Mouse (Mus musculus) lung, embryonic 14.5 days (tissue): Measurements from ENCODE around the gene Fam196b. TPM values are rescaled to one million over a fixed set of nuclear protein-coding genes. Genes with fewer than 3 reads are reported as not detected.

Source experiments
- ATAC-seq: fragments of 200-750 bp; cut with Nextera tagmentation; 2 replicates; pipeline ENCODE4 v1.8.0; 2017; ENCODE audit warnings: mild to moderate bottlenecking, moderate TSS enrichment, moderate library complexity; ENCODE audit not compliant: insufficient read depth
- DNase-seq: peaks from one replicate; pipeline ENCODE4 v3.0.0-alpha.2; 2015
- H3K27ac ChIP-seq: fragments of 300-500 bp; sonication (generic); 2 replicates; pipeline ENCODE4 v1.5.1; 2014; ENCODE audit warnings: low read depth, mild to moderate bottlenecking, moderate library complexity
- H3K27me3 ChIP-seq: fragments of 300-500 bp; sonication (generic); 2 replicates; pipeline ENCODE4 v1.6.1; 2014; ENCODE audit warnings: low read length, control low read depth; ENCODE audit not compliant: insufficient read depth
- H3K36me3 ChIP-seq: fragments of 300-500 bp; sonication (generic); 2 replicates; pipeline ENCODE4 v1.6.1; 2014; ENCODE audit warnings: control low read depth; ENCODE audit not compliant: insufficient read depth
- H3K4me1 ChIP-seq: fragments of 300-500 bp; sonication (generic); 2 replicates; pipeline ENCODE4 v1.6.1; 2014; ENCODE audit warnings: antibody characterized with exemption, control low read depth; ENCODE audit not compliant: insufficient read depth
- H3K4me2 ChIP-seq: fragments of 300-500 bp; sonication (generic); 2 replicates; pipeline ENCODE4 v1.6.1; 2014; ENCODE audit warnings: mild to moderate bottlenecking
- H3K4me3 ChIP-seq: fragments of 300-500 bp; sonication (generic); 2 replicates; pipeline ENCODE4 v1.5.1; 2014; ENCODE audit warnings: low read depth, low read length
- H3K9ac ChIP-seq: fragments of 300-500 bp; sonication (generic); 2 replicates; pipeline ENCODE4 v1.6.1; 2014
- H3K9me3 ChIP-seq: fragments of 300-500 bp; sonication (generic); 2 replicates; pipeline ENCODE4 v1.6.1; 2016; ENCODE audit warnings: low read depth, low read length, control low read depth
- CTCF ChIP-seq: IDR thresholded peaks from 2 replicates; pipeline ENCODE4 v1.5.1; 2016; ENCODE audit warnings: antibody characterized with exemption, low read depth
- WGBS: fragments of 180-500 bp; shearing (Covaris S2); extraction: QIAGEN DNeasy Blood & Tissue Kit; methylation state at CpG from one replicate; pipeline ENCODE4 v1.1.7; 2014; 5-methylcytosine and 5-hydroxymethylcytosine counted together
- polyA plus RNA-seq: library from polyadenylated mRNA; unstranded; fragments of >200 nt; fragmentation: Nextera tagmentation; extraction: Ambion mirVana; gene quantifications from 2 replicates; pipeline ENCODE4 v1.2.1, GENCODE M21; 2014

Fam196b gene
- polyA plus RNA-seq, 1 experiment from 2014 or later: not detected

DNA sequence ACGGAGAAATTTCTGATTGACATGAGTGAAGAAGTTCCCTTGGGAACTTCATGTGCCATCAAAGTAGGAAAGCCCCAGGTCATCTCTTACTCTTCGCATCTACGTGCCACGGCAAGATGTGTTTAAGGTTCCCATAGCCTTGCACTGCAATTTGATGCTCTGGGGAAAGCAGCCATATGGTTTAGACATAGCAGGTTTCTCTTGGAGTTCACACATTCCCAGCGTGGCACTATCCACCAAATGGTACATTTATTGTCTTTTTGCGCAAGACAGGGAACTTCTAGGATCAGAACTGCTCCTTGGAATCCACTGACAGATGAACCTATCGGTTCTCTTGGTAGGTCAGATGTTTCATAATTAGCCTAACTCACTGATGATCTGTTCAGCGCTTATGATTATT is 86.7 kb downstream of the Fam196b start:
- Histone ChIP-seq H3K4me3 (no peak overlapping the region), H3K9me3 (no peaks in the 10 kb centered on the region), H3K4me2 (no peak overlapping the region), H3K36me3 (no peaks in the 10 kb centered on the region), H3K9ac (no peak overlapping the region), H3K4me1 (no peaks in the 10 kb centered on the region), H3K27me3 (no peaks in the 10 kb centered on the region), H3K27ac (no peak overlapping the region)
- ATAC-seq (no peak), DNase-seq (no peak)
- TF ChIP-seq CTCF: no peak
- 85% methylated on average over 8 of the region's 8 CpGs for WGBS

DNA sequence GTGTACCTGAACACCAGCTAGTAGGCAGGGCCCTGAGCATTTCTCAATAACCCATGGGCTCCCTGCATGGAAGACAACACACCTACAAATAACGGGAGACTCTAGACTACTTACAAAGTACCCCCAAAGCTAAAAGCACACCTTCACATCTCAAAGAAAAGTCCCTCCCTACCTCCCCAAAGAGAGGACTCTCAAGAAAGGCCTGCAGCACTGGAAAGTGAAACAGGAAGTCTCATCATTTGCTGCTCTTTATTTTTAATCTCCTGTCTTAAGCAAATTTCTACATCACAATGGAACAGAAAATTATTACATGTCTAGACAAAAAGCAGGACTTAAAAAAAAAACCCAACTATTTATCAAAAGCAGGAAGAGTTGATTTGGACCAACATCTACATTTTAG is 90.7 kb downstream of the Fam196b start:
- no peak overlapping the region for H3K4me3 ChIP-seq
- no peak overlapping the region for H3K9ac ChIP-seq
- no peaks in the 10 kb centered on the region for H3K4me1 ChIP-seq
- 88% methylated on average over 1 of the region's 1 CpGs for WGBS
- no peaks in the 10 kb centered on the region for H3K9me3 ChIP-seq
- DNase-seq (no peak), ATAC-seq (no peak)
- H3K4me2 ChIP-seq: no peak overlapping the region
- H3K27me3 ChIP-seq: no peaks in the 10 kb centered on the region
- TF ChIP-seq CTCF: no peak
- no peak overlapping the region for H3K27ac ChIP-seq
- H3K36me3 ChIP-seq: no peaks in the 10 kb centered on the region

DNA sequence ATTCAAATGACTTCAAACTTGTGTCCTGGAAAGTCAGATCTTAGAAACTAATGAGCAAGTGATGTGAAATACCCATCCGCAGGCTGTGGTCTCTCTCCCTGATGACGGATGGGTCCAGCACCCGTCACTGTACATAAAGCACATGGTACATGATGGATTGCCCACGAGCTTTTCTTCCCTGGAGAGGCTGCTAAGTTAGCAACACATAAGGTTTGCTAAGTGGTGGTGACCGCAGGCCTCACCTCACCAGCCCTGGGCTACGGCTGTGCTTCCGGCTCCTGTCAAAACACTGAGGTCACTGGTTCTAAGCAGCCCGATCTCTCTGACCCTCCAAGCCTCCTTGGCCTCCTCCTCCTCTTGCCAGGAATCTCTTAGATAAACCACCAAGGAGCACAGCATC is 91.7 kb downstream of the Fam196b start:
- no peaks in the 10 kb centered on the region for H3K9me3 ChIP-seq
- no peaks in the 10 kb centered on the region for H3K27me3 ChIP-seq
- WGBS: 25% methylated on average over 8 of the region's 8 CpGs

DNA sequence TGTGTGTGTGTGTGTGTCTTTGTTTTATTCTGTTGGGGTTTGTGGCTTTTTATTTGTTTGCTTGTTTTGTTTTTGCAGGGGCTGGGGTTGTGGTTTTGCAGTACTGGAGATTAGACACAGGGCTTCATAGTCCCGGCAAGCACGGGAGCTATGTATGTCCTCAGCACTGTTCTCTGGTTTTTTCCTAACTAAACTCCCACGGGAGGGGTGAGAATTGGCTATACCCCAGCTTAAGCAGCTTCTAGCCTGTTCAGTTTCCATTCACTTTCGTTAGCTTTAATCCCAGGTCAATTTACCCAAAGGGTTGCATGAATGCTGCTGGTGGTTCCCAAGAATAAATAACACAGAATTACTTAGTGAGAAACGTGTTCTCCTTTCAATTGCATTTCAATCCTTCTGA is 92.2 kb downstream of the Fam196b start:
- ATAC-seq (no peak), DNase-seq (no peak)
- H3K9ac ChIP-seq: no peak overlapping the region
- no peak overlapping the region for H3K27ac ChIP-seq
- no peaks in the 10 kb centered on the region for H3K36me3 ChIP-seq
- WGBS: 39% methylated on average over 5 of the region's 5 CpGs
- no peaks in the 10 kb centered on the region for H3K4me1 ChIP-seq
- no peak overlapping the region for H3K4me2 ChIP-seq
- no peaks in the 10 kb centered on the region for H3K9me3 ChIP-seq
- no peak for TF ChIP-seq CTCF
- H3K4me3 ChIP-seq: no peak overlapping the region
- no peaks in the 10 kb centered on the region for H3K27me3 ChIP-seq

More for the DNA sequence above, 91.7 kb downstream of the Fam196b start:
- Histone ChIP-seq H3K4me1 (no peaks in the 10 kb centered on the region), H3K4me3 (no peak overlapping the region), H3K27ac (no peak overlapping the region), H3K4me2 (no peak overlapping the region), H3K9ac (no peak overlapping the region), H3K36me3 (no peaks in the 10 kb centered on the region)
- DNase-seq (no peak), ATAC-seq (no peak)
- TF ChIP-seq CTCF: no peak

DNA sequence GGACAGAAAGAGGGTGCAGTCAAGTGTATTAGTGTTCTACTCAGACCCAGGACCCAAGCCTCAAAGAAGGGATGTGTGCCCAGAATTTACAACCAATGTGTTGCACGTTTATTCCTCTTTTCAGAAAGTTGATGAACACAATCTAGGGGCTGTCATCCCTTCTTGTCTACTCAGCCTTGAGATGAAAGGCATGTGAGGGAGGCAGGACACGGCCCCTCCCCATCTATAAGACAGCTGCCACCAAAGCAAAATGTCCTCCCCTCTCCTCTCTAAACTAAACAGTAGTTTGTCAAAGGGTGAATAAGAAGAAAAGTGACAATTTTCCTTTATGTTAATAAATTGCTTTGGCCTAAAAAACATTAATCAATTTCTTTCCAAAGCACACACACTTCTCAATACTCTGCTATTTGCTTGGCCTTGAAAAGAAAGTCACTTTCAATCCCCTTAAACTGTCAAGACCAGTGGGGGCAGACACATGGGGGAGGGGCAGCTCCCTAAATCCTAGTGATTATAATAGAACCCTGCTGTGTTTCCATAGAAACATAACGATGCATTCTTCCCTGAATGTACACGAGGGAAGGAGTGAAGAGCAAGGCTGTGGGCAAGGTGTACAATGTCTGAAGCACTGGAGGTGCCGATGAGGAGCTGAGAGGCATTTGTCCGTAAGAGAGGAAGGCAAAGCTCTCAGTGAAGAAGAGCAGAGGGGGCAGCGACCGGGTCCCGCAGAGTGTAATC is 101.4 kb downstream of the Fam196b start:
- DNase-seq: no peak
- ATAC-seq: no peak
- no peak overlapping the region for H3K4me3 ChIP-seq
- no peak overlapping the region for H3K4me2 ChIP-seq
- H3K4me1 ChIP-seq: no peaks in the 10 kb centered on the region
- H3K27ac ChIP-seq: no peak overlapping the region
- H3K9me3 ChIP-seq: no peaks in the 10 kb centered on the region
- no peak for TF ChIP-seq CTCF
- H3K9ac ChIP-seq: no peak overlapping the region
- no peaks in the 10 kb centered on the region for H3K36me3 ChIP-seq
- H3K27me3 ChIP-seq: no peaks in the 10 kb centered on the region
- WGBS: 33% methylated on average over 9 of the region's 9 CpGs

DNA sequence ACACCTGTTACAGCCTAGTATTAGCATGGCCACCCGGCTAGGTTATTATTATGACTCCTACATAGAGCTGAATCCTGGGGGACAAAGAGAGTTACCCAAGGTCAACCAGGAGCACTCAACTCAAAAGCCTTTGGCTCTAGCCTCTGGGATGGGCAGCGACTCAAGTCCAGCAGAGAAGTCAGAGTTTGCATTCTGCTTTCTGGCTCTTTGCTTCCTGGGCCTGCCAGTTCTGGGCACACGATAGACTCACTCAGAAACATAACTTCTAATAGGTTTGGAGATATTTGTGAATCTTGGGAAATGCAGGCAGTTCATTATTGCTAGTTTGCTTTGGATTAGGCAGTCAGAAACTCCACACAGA is 102.0 kb downstream of the Fam196b start:
- H3K27me3 ChIP-seq: no peaks in the 10 kb centered on the region
- H3K9me3 ChIP-seq: no peaks in the 10 kb centered on the region
- no peak for DNase-seq
- no peak overlapping the region for H3K9ac ChIP-seq
- no peak overlapping the region for H3K4me3 ChIP-seq
- no peak for ATAC-seq
- no peak overlapping the region for H3K4me2 ChIP-seq
- H3K4me1 ChIP-seq: no peaks in the 10 kb centered on the region
- 73% methylated on average over 3 of the region's 3 CpGs for WGBS
- no peaks in the 10 kb centered on the region for H3K36me3 ChIP-seq
- TF ChIP-seq CTCF: no peak
- no peak overlapping the region for H3K27ac ChIP-seq

DNA sequence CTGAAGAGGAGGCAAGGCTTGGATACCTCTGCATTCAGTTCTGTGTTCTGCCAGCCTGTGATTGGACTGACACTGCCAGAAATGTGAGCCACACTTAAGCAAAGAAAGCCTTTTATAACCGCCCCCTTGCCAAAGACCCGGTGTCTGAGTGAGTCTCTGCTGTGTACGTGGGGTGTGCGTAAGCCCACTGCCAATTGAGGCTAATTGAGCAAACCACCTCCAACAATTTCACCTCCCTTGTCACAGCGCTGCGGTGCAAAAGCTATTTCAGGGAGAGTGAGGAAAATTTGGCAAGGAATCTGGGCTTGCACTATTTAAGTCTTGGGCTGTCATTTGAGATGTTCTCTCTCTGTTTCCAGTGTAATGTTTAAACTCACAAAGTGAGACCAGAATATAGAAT is 106.4 kb downstream of the Fam196b start:
- 45% methylated on average over 6 of the region's 6 CpGs for WGBS
- Histone ChIP-seq H3K9ac (no peak overlapping the region), H3K4me3 (no peak overlapping the region), H3K4me2 (no peak overlapping the region), H3K36me3 (no peaks in the 10 kb centered on the region), H3K27ac (no peak overlapping the region), H3K9me3 (no peaks in the 10 kb centered on the region), H3K27me3 (no peaks in the 10 kb centered on the region), H3K4me1 (no peaks in the 10 kb centered on the region)
- no peak for DNase-seq
- no peak for TF ChIP-seq CTCF
- ATAC-seq: no peak
